Mouse (Mus musculus) frontal cortex, adult (tissue): ENCODE measurements at regions not wholly inside any gene's neighbourhood (a gene's known extent, or its start where the extent isn't known, plus 50 kb on each side); places are given as distances from the start of the nearest gene placed in this dataset.
A peak's percentile ranks its signal among the peaks of the same experiment; 100 is the strongest.

Experiments
- ATAC-seq: cut with Nextera tagmentation; 2 replicates; pipeline ENCODE4 v1.9.2; 2017; ENCODE audit warnings: mild to moderate bottlenecking, moderate library complexity, mixed read lengths; ENCODE audit not compliant: low TSS enrichment

GRCm38 (mm10) chr4:32149171-32149570 is 89.4 kb upstream of the Bach2 start:
- ATAC-seq, result no peak

DNA sequence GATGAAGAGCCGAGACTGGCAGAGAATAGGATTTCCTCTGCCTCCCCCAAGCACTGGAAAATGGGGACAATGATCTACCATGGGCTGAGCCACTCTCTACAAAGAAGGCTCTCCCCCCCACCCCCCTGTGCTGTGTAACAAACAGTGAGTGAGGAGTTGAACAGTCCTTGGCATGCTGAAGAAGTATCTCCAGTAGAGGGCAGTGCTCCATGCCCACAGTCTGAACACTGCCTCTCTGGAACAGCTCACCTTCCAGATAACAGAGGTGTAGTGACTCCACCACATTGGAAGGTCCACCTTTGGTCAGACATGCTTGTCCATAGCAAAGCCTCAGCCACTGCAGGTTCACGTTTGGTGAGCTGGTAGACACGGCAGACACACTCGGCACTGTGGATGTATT is 85.2 kb upstream of the Bach2 start:
- peak; percentile 96 for ATAC-seq

- ATAC-seq, result no peak
Measured at GRCm38 (mm10) chr4:32156965-32157364, 81.6 kb upstream of the Bach2 start.

- ATAC-seq, result no peak
Measured at GRCm38 (mm10) chr4:32158451-32158850, 80.2 kb upstream of the Bach2 start.

- ATAC-seq, result no peak
Measured at GRCm38 (mm10) chr4:32158886-32159285, 79.7 kb upstream of the Bach2 start.

DNA sequence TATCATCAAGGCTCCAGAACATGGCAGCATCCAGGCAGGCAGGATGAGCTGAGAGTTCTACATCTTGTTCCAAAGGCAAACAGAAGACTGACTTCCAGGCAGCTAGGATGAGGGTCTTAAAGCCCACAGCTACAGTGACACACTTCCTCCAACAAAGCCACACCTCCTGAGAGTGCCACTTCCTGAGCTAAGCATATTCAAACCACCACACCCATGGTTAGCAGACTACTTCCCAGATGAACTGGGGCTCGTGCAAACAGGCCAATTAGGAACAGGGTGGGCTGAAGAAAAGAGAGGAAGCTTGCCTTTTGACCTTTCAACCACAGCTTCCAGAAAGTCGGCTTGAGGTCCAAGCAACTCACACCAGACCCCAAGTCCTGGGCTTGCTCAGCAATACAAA is 77.8 kb upstream of the Bach2 start:
- no peak for ATAC-seq

DNA sequence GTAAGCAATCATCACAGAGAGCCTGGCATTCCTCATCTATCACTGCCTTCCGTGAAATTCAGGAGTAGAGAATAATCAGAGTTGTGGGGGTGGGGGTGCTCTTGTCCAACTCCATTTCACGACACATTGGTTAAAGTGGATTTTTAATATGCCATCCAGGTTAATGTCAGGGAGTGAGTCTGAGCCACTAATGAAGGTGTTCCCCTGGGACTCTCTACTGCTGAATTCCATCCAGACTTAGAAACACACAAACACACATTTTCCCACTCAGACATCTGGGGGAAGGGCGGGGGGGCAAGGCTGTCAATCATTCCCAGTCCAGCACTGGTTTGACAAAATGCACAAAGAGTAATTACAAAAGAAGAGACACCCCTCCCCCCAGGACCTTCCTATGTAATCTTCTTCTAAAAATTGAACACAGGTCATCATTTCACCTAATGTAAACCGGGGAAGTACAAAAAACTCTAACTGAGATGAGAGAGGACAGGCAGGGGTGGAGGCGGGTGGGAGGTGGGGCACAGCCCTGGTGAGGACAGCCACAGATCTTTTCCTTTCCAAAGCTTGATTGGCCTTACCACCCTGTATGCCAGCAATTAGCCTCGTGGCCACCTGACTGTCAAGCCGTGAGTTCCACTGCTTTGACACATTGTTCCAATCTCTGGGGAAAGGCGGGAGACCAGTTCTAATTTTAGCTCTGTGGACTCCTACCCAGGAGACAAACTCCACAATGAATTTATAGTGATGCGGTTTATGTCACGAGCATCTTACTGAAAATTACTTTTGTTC is 76.5 kb upstream of the Bach2 start:
- ATAC-seq, result no peak

- ATAC-seq, result no peak
Measured at GRCm38 (mm10) chr4:32162694-32163240, 75.8 kb upstream of the Bach2 start.

DNA sequence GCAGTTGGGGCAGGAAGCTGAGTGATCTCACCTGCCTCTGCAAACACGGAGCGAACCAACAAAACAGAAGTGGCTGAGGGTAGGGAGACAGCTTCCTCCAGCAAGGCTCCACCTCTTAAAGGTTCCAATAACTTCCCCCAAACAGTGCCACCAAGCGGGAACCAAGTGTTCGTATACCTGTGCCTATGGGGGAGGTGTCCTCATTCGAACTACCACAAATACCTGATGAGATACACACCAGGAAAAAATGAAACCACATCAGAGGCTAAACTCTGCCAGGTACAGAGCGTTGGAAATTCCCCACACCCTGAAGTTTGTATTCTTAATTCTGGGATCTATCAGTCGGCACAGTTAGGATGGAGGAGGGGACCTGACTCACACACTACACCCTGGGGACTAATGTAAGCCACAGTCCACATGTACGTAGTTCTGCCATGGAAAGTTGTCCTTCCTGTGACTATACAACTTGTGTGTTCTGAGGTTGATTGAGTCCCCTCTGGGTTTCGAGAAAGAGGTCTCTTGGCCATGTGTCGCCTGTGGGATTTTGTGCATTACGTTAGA is 74.4 kb upstream of the Bach2 start:
- ATAC-seq, result no peak

DNA sequence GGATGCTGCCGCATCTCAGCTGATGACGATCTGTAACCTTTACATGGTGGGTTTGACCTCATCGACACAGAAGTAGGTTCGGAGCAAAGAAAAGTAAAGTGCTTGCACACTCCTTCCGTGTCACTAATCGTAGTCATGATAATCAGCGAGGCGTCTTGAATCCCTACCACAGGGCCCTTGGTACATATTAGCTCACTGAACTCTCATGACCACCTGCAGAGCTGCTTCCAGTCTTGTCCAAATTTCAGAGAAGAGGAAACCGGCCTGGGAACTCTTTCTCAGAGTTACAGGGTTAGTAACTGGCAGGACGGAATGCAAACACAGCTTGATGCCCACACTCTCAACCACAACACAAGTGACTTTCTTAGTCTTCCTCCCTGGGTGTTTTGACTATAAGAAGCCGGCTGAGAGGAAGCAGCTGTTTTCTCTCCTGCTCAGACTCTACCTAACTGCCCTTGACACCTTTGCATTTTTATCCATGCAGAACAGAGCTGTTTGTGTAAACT is 73.8 kb upstream of the Bach2 start:
- ATAC-seq, result no peak

- ATAC-seq, result no peak
Measured at GRCm38 (mm10) chr4:32165918-32166528, 72.6 kb upstream of the Bach2 start.

DNA sequence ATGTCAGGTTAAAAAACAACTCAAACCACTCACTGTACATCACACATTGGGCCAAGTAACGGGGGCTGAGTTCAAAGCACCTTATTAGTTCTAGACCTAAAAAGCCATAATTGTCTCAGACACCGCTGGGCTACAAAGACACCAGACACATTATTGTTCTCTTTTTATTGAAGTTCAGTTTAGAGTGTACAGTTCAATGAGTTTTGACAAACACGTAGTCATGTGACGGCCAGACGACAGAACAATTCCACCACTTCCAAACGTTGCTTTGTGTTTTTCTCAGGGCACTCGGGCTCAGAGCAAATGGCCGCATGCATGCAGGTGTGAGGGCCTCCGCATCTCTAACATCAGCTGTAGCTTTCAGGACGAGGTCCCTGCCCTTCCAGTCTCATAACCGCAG is 71.5 kb upstream of the Bach2 start:
- no peak for ATAC-seq

- ATAC-seq, result no peak
Measured at GRCm38 (mm10) chr4:32170106-32170459, 68.5 kb upstream of the Bach2 start.

DNA sequence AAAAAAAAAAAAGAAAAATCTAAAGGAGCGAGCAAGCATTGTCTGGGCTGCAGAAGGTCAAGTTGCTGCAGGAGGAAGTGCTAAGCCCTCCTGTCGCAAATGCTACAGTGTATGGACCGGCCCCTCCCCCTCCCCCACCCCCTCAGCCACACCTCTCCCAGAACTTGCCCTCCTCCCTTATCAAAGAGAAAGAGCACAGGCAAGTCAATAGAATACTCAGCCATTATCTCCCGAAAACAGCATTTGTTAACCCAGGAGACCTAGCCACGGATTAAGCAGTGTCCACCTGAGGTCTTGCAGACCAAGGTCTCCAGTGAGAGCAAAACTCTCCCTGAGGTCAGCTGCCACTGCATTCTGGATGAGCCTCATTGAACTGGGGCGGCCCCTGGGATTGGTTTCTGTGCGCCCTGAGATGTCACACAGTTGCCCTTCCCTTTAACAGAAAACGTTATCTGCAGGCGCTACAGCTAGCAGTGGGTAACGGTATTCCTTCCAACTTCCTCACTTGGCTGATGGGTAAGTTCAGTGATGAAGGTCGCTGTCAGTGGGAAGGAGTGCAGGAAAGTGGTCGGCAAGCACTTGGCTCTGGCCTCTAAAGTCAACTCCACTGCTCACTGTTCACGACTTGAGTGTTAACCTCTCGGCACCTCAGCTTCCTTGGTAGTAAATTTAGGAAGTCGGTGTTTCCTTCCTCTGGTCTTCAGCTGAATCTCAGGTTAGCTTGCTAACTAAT is 68.0 kb upstream of the Bach2 start:
- no peak for ATAC-seq

GRCm38 (mm10) chr4:32171291-32171690 is 67.3 kb upstream of the Bach2 start:
- no peak for ATAC-seq

- ATAC-seq, result no peak
Measured at GRCm38 (mm10) chr4:32172992-32173391, 65.6 kb upstream of the Bach2 start.

DNA sequence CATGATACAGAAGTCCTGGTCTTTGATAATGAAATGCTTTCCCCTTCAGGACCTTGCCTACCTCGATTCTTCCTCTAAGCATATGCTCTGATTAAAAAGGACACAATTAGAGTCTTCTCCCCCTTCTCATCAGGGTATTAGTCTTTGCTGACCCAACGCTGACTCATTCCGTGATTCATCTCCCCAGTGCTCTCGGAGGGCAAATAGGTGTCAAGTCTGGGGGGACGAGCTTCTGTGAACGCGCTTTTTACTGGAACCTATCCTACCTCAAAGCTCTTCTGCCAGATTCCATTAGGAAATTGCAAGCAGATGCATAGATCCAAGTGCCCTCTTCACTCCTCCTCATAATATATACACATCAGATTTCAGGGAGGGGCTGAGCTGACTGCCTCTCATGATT is 63.8 kb upstream of the Bach2 start:
- no peak for ATAC-seq

GRCm38 (mm10) chr4:32175231-32175630 is 63.4 kb upstream of the Bach2 start:
- no peak for ATAC-seq

GRCm38 (mm10) chr4:32175853-32176448 is 62.7 kb upstream of the Bach2 start:
- no peak for ATAC-seq

- ATAC-seq, result no peak
Measured at GRCm38 (mm10) chr4:32176449-32177135, 62.0 kb upstream of the Bach2 start.

DNA sequence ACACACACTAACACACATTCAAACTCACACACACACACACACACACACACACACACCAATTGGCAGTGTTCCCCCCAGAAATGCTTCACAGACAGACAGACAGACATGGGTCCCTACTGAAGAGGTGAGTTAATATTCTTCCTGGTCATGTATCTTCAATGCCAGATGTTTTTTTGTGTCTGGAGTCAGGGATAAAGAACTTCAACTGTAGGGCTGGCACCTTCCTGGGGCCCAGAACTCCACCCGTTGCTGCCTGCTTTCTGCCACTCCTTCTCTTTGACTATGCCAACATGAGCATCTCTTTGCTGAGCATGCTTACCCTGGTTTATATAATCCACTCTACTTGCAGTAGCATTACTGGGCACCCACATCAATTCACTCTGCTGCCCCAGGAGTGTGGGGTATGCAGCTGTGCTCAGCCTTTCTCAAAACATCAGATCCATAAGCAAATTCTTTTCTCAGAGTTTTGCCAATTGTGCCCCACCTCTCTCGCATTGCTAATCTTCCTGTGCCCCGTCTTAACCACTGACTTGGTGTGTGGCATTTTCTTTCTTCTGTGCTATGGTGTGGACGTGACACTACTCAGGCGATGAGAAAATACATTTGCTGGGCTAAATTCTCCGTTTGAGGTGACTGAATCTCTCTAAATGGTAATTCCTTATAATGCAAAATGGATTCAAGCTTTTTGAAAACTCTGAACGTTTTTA is 60.5 kb upstream of the Bach2 start:
- no peak for ATAC-seq
